Mouse (Mus musculus): ENCODE measurements at regions not wholly inside any gene's neighbourhood (a gene's known extent, or its start where the extent isn't known, plus 50 kb on each side); places are given as distances from the start of the nearest gene placed in this dataset.

GRCm38 (mm10) chr6:117084833-117085500, 83.4 kb upstream of the Cxcl12 start:
- Histone ChIP-seq H3K9ac (no peak overlapping the region), H3K4me1 (replicated peaks) (no peaks in the 10 kb centered on the region), H3K36me3 (no peaks in the 10 kb centered on the region), H3K27me3 (no peaks in the 10 kb centered on the region), H3K9me3 (replicated peaks) (0 out of 2 replicates have a peak, but pooled peaks cover 4% of the 10 kb centered on the region), H3K27ac (no peak overlapping the region), H3K4me2 (no peak overlapping the region), H3K4me3 (replicated peaks) (no peak overlapping the region)
- no peak for ATAC-seq (ENCODE audit: low read depth)
- no peak for DNase-seq
- WGBS (ENCODE audit: insufficient replicate concordance) = 66% methylated on average over 13 of the region's 13 CpGs

- no peak for DNase-seq
- WGBS (ENCODE audit: insufficient replicate concordance) = 81% methylated on average over 6 of the region's 6 CpGs
- Histone ChIP-seq H3K4me3 (replicated peaks) (no peak overlapping the region), H3K9ac (no peak overlapping the region), H3K4me1 (replicated peaks) (no peaks in the 10 kb centered on the region), H3K27me3 (no peaks in the 10 kb centered on the region), H3K9me3 (replicated peaks) (no peaks in the 10 kb centered on the region), H3K27ac (no peak overlapping the region), H3K4me2 (no peak overlapping the region), H3K36me3 (no peaks in the 10 kb centered on the region)
- ATAC-seq (ENCODE audit: low read depth) = no peak
Measured at GRCm38 (mm10) chr6:117094742-117095141, 73.6 kb upstream of the Cxcl12 start.

GRCm38 (mm10) chr6:117099871-117100270, 68.5 kb upstream of the Cxcl12 start:
- Histone ChIP-seq H3K4me3 (replicated peaks) (no peak overlapping the region), H3K9ac (no peak overlapping the region), H3K36me3 (no peaks in the 10 kb centered on the region), H3K9me3 (replicated peaks) (peaks cover 4% of the 10 kb centered on the region; the same call in 1 of the 2 replicates), H3K27me3 (no peaks in the 10 kb centered on the region), H3K27ac (no peak overlapping the region), H3K4me2 (no peak overlapping the region), H3K4me1 (replicated peaks) (no peaks in the 10 kb centered on the region)
- ATAC-seq (ENCODE audit: low read depth) = no peak
- no peak for DNase-seq
- 61% methylated on average over 10 of the region's 10 CpGs for WGBS (ENCODE audit: insufficient replicate concordance)

- Histone ChIP-seq H3K36me3 (no peaks in the 10 kb centered on the region), H3K9me3 (replicated peaks) (peaks cover 4% of the 10 kb centered on the region; the same call in 1 of the 2 replicates), H3K27ac (no peak overlapping the region), H3K4me2 (no peak overlapping the region), H3K27me3 (no peaks in the 10 kb centered on the region), H3K9ac (no peak overlapping the region), H3K4me1 (replicated peaks) (no peaks in the 10 kb centered on the region), H3K4me3 (replicated peaks) (no peak overlapping the region)
- 66% methylated on average over 4 of the region's 4 CpGs for WGBS (ENCODE audit: insufficient replicate concordance)
- ATAC-seq (ENCODE audit: low read depth) (no peak), DNase-seq (no peak)
Measured at GRCm38 (mm10) chr6:117102693-117103092, 65.6 kb upstream of the Cxcl12 start.

- H3K9me3 ChIP-seq (replicated peaks) = peaks cover 4% of the 10 kb centered on the region; the same call in 1 of the 2 replicates
- H3K4me2 ChIP-seq = no peak overlapping the region
- H3K36me3 ChIP-seq = no peaks in the 10 kb centered on the region
- no peaks in the 10 kb centered on the region for H3K4me1 ChIP-seq (replicated peaks)
- 68% methylated on average over 6 of the region's 6 CpGs for WGBS (ENCODE audit: insufficient replicate concordance)
- no peak for ATAC-seq (ENCODE audit: low read depth)
- no peak for DNase-seq
- no peak overlapping the region for H3K4me3 ChIP-seq (replicated peaks)
- no peaks in the 10 kb centered on the region for H3K27me3 ChIP-seq
- no peak overlapping the region for H3K27ac ChIP-seq
- no peak overlapping the region for H3K9ac ChIP-seq
Measured at GRCm38 (mm10) chr6:117104047-117104446, 64.3 kb upstream of the Cxcl12 start.

GRCm38 (mm10) chr6:117104463-117104862, 63.9 kb upstream of the Cxcl12 start:
- no peak overlapping the region for H3K4me2 ChIP-seq
- H3K36me3 ChIP-seq = no peaks in the 10 kb centered on the region
- H3K27me3 ChIP-seq = no peaks in the 10 kb centered on the region
- H3K27ac ChIP-seq = no peak overlapping the region
- no peak overlapping the region for H3K4me3 ChIP-seq (replicated peaks)
- H3K9ac ChIP-seq = no peak overlapping the region
- ATAC-seq (ENCODE audit: low read depth) = no peak
- 66% methylated on average over 2 of the region's 2 CpGs for WGBS (ENCODE audit: insufficient replicate concordance)
- no peak for DNase-seq
- no peaks in the 10 kb centered on the region for H3K4me1 ChIP-seq (replicated peaks)
- H3K9me3 ChIP-seq (replicated peaks) = peaks cover 4% of the 10 kb centered on the region; the same call in 1 of the 2 replicates

GRCm38 (mm10) chr6:117105182-117105589, 63.1 kb upstream of the Cxcl12 start:
- DNase-seq (no peak), ATAC-seq (ENCODE audit: low read depth) (no peak)
- Histone ChIP-seq H3K9ac (no peak overlapping the region), H3K4me1 (replicated peaks) (no peaks in the 10 kb centered on the region), H3K36me3 (no peaks in the 10 kb centered on the region), H3K27ac (no peak overlapping the region), H3K9me3 (replicated peaks) (peaks cover 4% of the 10 kb centered on the region; the same call in 1 of the 2 replicates), H3K4me2 (no peak overlapping the region), H3K27me3 (no peaks in the 10 kb centered on the region), H3K4me3 (replicated peaks) (no peak overlapping the region)
- 58% methylated on average over 6 of the region's 6 CpGs for whole genome bisulfite sequencing (ENCODE audit: insufficient replicate concordance)

GRCm38 (mm10) chr6:117110291-117110690, 58.0 kb upstream of the Cxcl12 start:
- DNase-seq (no peak), ATAC-seq (ENCODE audit: low read depth) (no peak)
- Histone ChIP-seq H3K4me2 (no peak overlapping the region), H3K36me3 (no peaks in the 10 kb centered on the region), H3K4me3 (replicated peaks) (no peak overlapping the region), H3K27me3 (no peaks in the 10 kb centered on the region), H3K9me3 (replicated peaks) (no peaks in the 10 kb centered on the region), H3K9ac (no peak overlapping the region), H3K4me1 (replicated peaks) (no peaks in the 10 kb centered on the region), H3K27ac (no peak overlapping the region)
- whole genome bisulfite sequencing (ENCODE audit: insufficient replicate concordance) = 45% methylated on average over 3 of the region's 3 CpGs

- Histone ChIP-seq H3K27me3 (no peaks in the 10 kb centered on the region), H3K9ac (no peak overlapping the region), H3K4me1 (replicated peaks) (no peaks in the 10 kb centered on the region), H3K27ac (no peak overlapping the region), H3K4me2 (no peak overlapping the region), H3K9me3 (replicated peaks) (no peaks in the 10 kb centered on the region), H3K36me3 (no peaks in the 10 kb centered on the region), H3K4me3 (replicated peaks) (no peak overlapping the region)
- WGBS (ENCODE audit: insufficient replicate concordance) = 63% methylated on average over 8 of the region's 8 CpGs
- ATAC-seq (ENCODE audit: low read depth) (no peak), DNase-seq (no peak)
Measured at GRCm38 (mm10) chr6:117114859-117115258, 53.5 kb upstream of the Cxcl12 start.

GRCm38 (mm10) chr6:117118081-117118480, 50.3 kb upstream of the Cxcl12 start:
- ATAC-seq (ENCODE audit: low read depth) = no peak
- Histone ChIP-seq H3K4me3 (replicated peaks) (no peak overlapping the region), H3K9me3 (replicated peaks) (no peaks in the 10 kb centered on the region), H3K36me3 (no peaks in the 10 kb centered on the region), H3K27me3 (no peaks in the 10 kb centered on the region), H3K9ac (no peak overlapping the region), H3K4me2 (no peak overlapping the region), H3K27ac (no peak overlapping the region), H3K4me1 (replicated peaks) (no peaks in the 10 kb centered on the region)
- WGBS (ENCODE audit: insufficient replicate concordance) = 68% methylated on average over 3 of the region's 3 CpGs
- no peak for DNase-seq
